Mouse (Mus musculus): ENCODE results near the gene Cemip2.

Cemip2 gene

GRCm38 (mm10) chr19:21814433-21815020, 36.4 kb downstream of the Cemip2 start:
- DNase-seq (ENCODE audit: low spot score): no peak

DNA sequence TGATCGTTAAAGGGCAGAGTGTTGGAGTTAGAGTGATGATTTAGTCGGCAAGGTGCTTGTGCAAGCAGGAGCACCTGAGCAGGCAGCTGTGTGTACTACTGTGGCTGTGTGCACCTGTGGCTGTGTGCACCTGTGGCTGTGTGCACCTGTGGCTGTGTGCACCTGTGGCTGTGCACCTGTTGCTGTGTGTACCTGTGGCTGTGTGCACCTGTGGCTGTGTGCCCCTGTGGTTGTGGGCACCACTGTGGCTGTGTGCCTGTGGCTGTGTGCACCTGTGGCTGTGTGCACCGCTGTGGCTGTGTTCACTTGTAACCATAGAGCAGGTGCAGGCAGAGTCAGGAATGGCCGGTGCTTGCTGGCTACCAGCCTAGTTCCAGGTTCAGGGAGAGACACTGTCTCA, 38.1 kb downstream of the Cemip2 start:
- DNase-seq (ENCODE audit: low spot score): no peak

DNA sequence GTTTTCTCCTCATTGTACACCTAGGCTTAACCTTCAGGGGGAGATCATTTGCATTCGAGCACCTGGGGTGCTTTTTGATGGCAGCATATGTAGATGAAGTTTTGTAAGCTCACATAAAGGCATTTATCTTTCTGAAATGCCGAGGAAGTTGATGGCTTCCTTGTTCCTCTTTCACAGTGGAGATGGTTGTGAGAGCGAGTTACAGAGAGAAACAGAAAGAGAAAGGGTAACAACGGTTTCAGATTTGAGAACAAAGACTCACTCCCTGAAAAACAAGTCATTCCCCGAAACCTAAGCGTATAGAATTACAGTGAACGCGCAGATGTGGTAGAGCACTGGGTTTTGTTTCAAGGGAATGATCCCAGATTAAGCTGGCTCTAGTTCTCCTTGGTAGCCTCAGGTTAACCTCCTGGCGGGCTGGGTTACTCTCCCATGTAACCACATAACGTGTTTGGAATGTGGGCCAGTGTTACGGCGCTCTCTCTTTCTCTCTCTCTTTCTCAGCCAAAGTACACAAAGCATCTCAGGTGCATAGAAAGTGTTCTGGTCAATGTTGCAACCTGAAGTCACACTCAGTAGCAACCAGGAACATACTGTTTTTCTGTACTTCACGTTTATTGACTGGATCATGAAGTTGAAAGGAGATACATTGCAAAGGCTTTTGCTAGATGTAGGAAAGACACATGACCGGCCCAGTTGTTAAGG, 40.0 kb downstream of the Cemip2 start:
- no peak for DNase-seq (ENCODE audit: low spot score)

DNA sequence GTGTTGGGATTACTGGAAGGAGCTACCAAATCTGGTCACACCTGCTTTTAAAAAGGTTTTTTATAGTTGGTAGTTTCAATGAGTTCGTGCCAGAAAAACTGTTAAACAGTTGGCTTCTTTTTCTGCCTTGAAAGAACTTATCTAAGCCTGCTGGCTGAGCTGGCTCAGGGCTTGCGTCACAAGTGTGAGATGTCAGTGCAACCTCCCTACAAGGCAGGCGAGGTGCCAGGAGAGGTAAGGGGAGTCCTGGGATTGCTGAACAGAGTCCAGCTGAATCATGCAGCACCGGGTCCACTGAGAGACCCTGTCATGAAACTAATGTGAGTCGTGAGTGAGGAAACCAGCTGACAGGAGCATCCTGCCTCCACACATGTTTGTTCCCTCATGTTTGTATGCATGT, 41.4 kb downstream of the Cemip2 start:
- no peak for DNase-seq (ENCODE audit: low spot score)

- no peak for DNase-seq (ENCODE audit: low spot score)
Measured at GRCm38 (mm10) chr19:21820126-21820525, 42.0 kb downstream of the Cemip2 start.

- DNase-seq (ENCODE audit: low spot score): no peak
Measured at GRCm38 (mm10) chr19:21821877-21822276, 43.7 kb downstream of the Cemip2 start.

DNA sequence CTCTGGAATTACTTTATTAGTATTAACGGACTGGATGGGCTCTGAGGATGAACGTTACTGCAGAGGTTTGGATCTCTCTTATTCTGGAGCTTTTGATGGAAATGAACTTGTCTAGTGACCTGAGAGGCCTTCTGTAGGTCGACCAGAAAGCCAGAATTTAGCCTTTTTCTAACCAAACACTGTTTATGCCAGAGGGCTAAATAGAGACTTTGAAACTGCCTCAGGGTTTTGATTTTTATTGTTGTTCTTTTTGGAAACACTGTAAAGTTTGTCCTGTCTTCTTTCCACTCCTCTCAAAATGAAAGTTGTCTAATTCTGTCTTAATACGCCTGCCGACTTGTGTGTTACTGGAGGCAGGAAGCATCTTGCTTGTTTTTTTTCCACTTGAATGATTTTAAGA, 46.0 kb downstream of the Cemip2 start:
- DNase-seq (ENCODE audit: low spot score): no peak

DNA sequence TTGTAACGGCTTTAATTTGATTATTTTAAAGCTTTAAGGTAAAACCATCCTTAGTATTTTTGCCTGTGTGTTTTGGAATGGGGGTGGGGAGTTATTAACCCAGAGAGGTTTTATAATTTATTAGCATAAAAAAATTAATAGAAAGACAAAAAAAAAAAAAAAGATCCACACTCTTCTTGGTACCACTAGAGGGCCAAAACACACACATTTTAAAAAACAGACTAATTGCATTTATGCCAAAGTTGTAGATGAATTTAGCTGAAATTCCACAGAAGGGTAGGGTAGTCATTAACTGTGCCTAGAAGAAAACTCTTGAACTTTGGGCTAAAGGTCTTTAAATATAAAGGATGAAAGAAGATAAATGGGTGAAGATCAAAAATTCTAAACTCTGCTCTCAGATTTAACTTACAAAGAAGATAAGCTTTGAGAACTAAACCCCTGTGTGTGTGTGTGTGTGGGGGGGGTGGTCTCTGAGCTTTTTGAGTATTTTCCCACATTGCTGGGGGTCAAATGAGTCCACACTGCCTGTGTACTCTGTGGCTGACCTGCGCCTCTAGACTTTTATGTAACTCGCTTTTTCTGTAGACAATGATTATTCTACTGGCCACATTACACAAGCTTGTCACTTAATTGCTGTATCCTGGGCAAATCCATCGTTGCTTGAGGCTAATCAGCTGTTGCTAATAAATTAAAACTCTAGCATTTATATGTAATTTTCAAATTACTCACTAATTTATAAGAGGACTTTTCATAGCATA, 47.2 kb downstream of the Cemip2 start:
- no peak for DNase-seq (ENCODE audit: low spot score)

- no peak for DNase-seq (ENCODE audit: low spot score)
Measured at GRCm38 (mm10) chr19:21833416-21833992, 55.4 kb downstream of the Cemip2 start.

DNA sequence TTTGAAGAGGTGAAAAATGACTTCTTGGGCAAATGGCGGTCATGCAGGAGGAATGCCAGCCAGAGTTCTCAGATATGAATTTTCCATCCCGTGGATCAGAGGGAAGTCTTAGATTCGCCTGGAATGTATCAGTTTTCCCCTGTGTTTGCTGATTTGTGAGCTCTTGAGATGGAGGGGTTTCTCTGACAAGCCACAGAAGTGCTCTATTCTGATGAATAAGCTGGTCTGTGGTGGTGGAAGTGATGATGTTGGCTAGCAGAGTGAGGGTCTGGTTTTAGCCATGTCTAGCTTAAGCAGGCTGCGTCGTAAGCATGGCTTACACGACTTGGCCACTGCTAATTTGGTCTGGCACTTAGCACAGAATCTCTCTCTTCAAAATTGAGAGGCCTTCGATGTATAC, 56.8 kb downstream of the Cemip2 start:
- no peak for DNase-seq (ENCODE audit: low spot score)

GRCm38 (mm10) chr19:21850721-21851120, 72.6 kb downstream of the Cemip2 start:
- DNase-seq (ENCODE audit: low spot score): no peak

DNA sequence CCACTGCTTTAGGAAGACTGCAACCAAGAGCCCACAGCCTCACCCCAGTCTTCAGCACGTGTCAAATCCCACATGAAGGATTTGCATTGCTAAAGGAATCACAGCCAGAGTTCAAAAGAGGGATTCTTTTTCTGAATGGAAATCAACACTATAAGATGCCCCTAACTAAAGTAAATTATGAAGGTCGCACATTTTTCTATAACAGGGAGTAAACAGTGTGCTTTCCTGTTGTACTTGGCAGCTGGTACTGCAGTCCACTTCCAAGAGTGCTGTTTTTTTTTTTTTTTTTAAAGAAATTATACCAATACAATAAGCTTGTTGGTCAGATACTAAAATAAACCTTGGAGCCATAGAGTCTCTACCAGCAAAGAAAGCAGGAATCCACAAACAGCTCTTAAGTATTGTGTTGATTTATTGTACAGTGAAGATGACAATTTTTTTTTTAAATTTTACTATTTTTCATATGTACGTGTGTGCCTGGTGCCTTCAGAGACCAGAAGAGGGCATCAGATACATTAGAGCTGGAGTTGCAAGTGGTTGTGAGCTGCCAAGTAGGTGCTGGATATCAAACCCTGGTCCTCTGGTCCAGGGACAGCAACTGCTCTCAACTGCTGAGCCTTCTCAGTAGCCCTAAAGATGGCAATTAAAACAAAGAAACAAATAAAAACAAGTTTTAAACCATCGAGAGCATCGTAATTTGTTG, 76.5 kb downstream of the Cemip2 start:
- DNase-seq (ENCODE audit: low spot score): no peak

DNA sequence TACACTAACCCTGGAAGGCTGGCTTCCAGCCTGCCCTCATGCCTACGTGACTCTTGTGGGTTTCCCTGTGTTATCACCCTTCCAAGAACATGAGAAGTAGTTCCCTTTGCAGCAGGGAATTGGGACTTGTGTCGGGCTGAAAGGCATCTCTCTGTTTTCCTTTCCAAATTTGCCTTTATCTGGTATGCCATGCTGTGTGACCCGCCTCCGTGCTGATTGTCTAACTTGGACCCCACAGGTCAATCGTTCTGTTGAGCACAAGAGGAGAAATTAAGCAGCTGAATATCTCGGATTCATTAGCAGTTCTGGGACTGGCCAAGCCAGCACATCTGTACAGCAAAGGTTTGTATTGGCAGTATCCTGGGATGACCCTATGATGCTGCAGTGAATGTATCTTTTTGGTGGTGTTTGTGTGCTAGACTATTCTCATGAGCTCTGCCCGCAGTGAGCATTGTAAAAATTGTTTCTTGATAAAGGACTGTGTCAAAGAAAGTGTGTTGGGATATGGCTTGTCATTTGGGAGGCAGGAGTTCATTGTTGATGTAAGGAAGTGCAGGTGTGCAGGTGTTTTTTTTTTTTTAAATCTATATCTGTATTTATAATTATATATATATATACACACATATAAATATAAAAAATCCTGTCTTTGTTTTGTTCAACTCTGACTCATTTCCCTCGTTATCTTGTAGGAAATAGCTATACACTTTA, 77.4 kb downstream of the Cemip2 start:
- no peak for DNase-seq (ENCODE audit: low spot score)

GRCm38 (mm10) chr19:21858846-21859521, 80.8 kb downstream of the Cemip2 start:
- no peak for DNase-seq (ENCODE audit: low spot score)

DNA sequence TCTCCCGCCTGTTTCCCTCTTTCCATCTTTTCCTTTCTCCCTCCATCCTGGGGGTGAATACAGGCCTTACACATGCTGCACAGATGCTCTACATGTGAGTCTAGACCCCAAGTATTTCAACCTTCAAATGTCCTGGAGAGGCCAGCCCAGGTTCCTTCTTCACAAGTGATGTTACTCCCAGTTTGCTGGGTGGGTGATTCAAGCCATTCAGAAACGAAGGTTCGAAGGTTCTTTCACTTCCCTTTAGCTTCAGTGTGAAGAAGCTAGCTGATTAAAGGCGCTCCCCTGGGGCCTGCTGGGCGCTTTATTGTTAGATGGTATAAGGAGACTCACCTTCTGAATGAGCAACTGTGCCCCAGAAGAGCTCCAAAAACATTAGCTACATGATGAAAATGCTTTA, 82.0 kb downstream of the Cemip2 start:
- peak; percentile 29 for DNase-seq (ENCODE audit: low spot score)

DNA sequence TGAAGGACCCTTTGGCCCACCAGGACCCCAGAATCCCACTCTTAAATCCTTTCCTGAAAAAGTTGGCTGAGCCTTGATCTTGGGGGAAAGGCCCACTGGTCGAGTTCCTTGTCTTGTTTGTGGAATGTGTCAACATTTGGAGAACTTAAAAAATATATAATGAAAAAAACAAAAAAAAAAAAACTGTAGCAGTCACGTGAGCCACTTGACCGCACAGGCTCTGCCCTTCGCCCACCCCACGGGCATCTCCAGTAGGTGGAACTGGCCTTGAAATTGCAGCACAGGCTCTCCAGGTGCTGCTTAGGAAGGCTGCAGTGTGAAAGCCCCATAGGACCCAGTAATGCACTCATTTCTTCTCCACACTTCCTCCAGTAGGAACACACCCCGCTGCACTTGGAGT, 82.8 kb downstream of the Cemip2 start:
- no peak for DNase-seq (ENCODE audit: low spot score)

- no peak for DNase-seq (ENCODE audit: low spot score)
Measured at GRCm38 (mm10) chr19:21862289-21862990, 84.3 kb downstream of the Cemip2 start.

DNA sequence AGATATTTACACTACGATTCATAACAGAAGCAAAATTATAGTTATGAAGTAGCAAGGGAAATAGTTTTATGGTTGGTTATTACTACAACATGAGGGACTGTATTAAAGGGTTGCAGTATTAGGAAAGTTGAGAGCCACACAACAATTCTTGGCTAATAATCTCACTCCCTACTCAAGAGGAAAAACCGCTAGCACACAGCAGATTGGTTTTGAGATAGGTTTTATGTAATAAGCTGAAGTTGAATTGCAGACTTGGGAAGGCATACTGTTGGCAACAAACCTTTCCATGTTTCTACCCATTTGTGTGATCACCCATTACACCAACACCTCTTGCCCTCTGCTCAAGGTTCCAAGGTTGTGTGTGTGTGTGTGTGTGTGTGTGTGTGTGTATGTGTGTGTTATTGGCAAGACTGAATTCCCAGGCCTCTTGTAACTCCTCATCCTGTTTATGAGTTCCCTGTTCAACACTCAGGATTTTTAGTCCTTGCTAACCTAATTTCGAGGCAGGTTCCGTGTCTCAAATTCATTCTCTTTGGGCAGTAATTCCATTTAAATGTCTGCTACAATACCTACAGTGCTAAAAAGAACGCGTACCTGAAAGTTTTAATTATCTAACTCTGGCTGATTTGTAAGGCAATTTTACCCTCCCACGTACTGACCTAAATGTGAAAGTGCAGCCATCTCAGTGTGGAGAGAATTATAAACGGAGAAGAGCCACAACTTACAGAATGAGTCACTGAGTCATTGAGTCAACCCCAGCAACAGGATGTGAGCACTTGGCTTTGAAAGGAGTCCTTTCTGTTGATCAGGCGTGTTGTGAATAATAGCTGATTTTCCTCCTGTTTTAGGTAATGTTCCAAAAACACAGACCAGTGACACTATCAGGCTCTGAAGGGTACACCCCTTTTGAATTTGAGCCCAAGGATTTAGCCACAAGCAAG, 85.1 kb downstream of the Cemip2 start:
- no peak for DNase-seq (ENCODE audit: low spot score)

Measured in spleen, adult 12 weeks (tissue).